In genomic region chr11:71155272-71155671, GRCm38 (mm10) we compare ENCODE assay signal across 28 mouse cellular contexts. TPM values are rescaled to one million over a fixed set of nuclear protein-coding genes. Genes with fewer than 3 reads are reported as not detected.
"Had no signal": no experiment of that assay in that cellular context is flagged by ENCODE, and none has a peak within 500 bp of the region (broad histone marks: within the 10 kb centered on the region; RNA-seq: fewer than 3 reads in every experiment).

No protein-coding gene starts in this region.

- ATAC-seq: hindbrain, postnatal 0 days; intestine, embryonic 16.5 days; liver, embryonic 12.5 days had no signal

- H3K9ac ChIP-seq: heart, embryonic 13.5 days; heart, embryonic 15.5 days; hindbrain, embryonic 13.5 days; hindbrain, embryonic 15.5 days; kidney, embryonic 15.5 days; limb, embryonic 13.5 days; limb, embryonic 15.5 days; liver, embryonic 12.5 days; liver, embryonic 14.5 days had no signal

- H3K4me3 ChIP-seq: heart, adult 2 months; heart, embryonic 13.5 days; heart, embryonic 15.5 days; hindbrain, embryonic 10.5 days; hindbrain, embryonic 13.5 days; hindbrain, embryonic 15.5 days; kidney, embryonic 15.5 days; limb, embryonic 13.5 days; limb, embryonic 15.5 days; liver, embryonic 12.5 days had no signal

- H3K36me3 ChIP-seq: heart, embryonic 13.5 days; heart, embryonic 15.5 days; hindbrain, embryonic 10.5 days; hindbrain, embryonic 13.5 days; hindbrain, embryonic 15.5 days; kidney, embryonic 15.5 days; limb, embryonic 13.5 days; limb, embryonic 15.5 days; liver, embryonic 12.5 days had no signal

- H3K27me3 ChIP-seq: heart, embryonic 13.5 days; heart, embryonic 15.5 days; hindbrain, embryonic 13.5 days; hindbrain, embryonic 15.5 days; kidney, embryonic 15.5 days; limb, embryonic 13.5 days; limb, embryonic 15.5 days; liver, embryonic 12.5 days had no signal

- H3K4me2 ChIP-seq: heart, embryonic 11.5 days; heart, embryonic 13.5 days; heart, embryonic 15.5 days; hindbrain, embryonic 13.5 days; hindbrain, embryonic 15.5 days; kidney, embryonic 15.5 days; limb, embryonic 13.5 days; limb, embryonic 15.5 days; liver, embryonic 12.5 days had no signal

- DNase-seq: gastrocnemius, postnatal 14 days; gastrocnemius, postnatal 36 days; heart, adult 11 months; heart, adult 2 months; heart, postnatal 4 days; kidney, adult 11 months; kidney, adult 2 months; kidney, adult 9 months; kidney, postnatal 14 days; kidney, postnatal 36 days; layer of hippocampus, adult 9-11 months; layer of hippocampus, postnatal 36 days; left cerebral cortex, postnatal 4 days had no signal

- H3K4me1 ChIP-seq: heart, embryonic 13.5 days; heart, embryonic 15.5 days; hindbrain, embryonic 10.5 days; hindbrain, embryonic 13.5 days; hindbrain, embryonic 15.5 days; kidney, embryonic 15.5 days; limb, embryonic 13.5 days; limb, embryonic 15.5 days; liver, embryonic 12.5 days had no signal

- H3K9me3 ChIP-seq: heart, embryonic 13.5 days; heart, embryonic 15.5 days; hindbrain, embryonic 10.5 days; hindbrain, embryonic 13.5 days; hindbrain, embryonic 15.5 days; kidney, embryonic 15.5 days; limb, embryonic 13.5 days; limb, embryonic 15.5 days; liver, embryonic 12.5 days had no signal

- H3K27ac ChIP-seq: heart, adult 2 months; heart, embryonic 13.5 days; heart, embryonic 15.5 days; hindbrain, embryonic 10.5 days; hindbrain, embryonic 13.5 days; hindbrain, embryonic 15.5 days; hindbrain, postnatal 0 days; kidney, embryonic 15.5 days; kidney, postnatal 0 days; limb, embryonic 13.5 days; limb, embryonic 15.5 days; liver, embryonic 12.5 days; liver, embryonic 14.5 days had no signal

RNA-seq across cellular contexts. Expression of gene Nlrp1a, which starts 10.8 kb away (rescaled TPM):
- polyA plus RNA-seq: heart, embryonic 11.5 days; heart, embryonic 13.5 days; hindbrain, embryonic 13.5 days; hindbrain, embryonic 15.5 days; large intestine, adult 2 months had no signal
